Mouse (Mus musculus): ENCODE results near the gene Arhgdia. TPM values are rescaled to one million over a fixed set of nuclear protein-coding genes. Genes with fewer than 3 reads are reported as not detected.
A peak's percentile ranks its signal among the peaks of the same experiment; 100 is the strongest.
"Not testable (repeated sequence)": the region's sequence is repeated elsewhere in the genome, so short reads cannot be mapped to it uniquely, and the experiment has no call there.

The Arhgdia gene
- total RNA-seq, 4 experiments from 2014 or later, result 130 to 152 (median 141) TPM

GRCm38 (mm10) chr11:120579316-120580107 lies 1.9 kb downstream of the Arhgdia start:
- peak; percentile 77 for DNase-seq (ENCODE audit: low spot score)

DNA sequence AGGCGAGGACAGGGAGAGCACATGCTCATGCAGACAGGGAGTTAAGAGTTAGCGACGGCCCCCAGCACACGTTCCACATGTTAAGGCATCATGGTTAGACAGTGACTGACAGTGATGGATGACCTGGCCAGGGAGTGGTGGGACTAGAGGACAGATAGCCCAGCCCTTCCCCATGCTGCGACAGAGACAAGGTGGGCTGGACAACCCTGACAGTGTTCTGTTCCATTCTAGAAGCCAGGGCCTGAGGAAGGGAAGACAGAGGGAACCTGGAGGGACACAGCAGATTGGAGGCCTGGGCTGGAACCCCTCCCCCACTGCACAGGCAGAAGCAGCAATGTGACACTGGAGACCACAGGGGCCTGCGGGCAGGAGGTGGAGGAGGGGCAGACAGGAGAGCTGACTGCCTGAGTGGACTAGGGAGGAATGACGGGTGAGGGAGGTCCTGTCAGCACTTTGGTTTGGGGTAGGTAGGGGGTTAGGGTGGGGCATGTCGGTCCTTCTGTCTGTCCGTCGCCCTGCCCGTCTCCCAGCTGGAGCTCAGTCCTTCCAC lies 2.7 kb downstream of the Arhgdia start:
- no peak for DNase-seq (ENCODE audit: low spot score)

GRCm38 (mm10) chr11:120578024-120578693 lies 3.3 kb downstream of the Arhgdia start:
- no peak for DNase-seq (ENCODE audit: low spot score)

- DNase-seq (ENCODE audit: low spot score), result no peak
Measured at GRCm38 (mm10) chr11:120577211-120578023, 4.0 kb downstream of the Arhgdia start.

GRCm38 (mm10) chr11:120576365-120576981 lies 5.0 kb downstream of the Arhgdia start:
- no peak for DNase-seq (ENCODE audit: low spot score)

GRCm38 (mm10) chr11:120575940-120576339 lies 5.5 kb downstream of the Arhgdia start:
- no peak for DNase-seq (ENCODE audit: low spot score)

- DNase-seq (ENCODE audit: low spot score), result no peak
Measured at GRCm38 (mm10) chr11:120575046-120575445, 6.4 kb downstream of the Arhgdia start.

DNA sequence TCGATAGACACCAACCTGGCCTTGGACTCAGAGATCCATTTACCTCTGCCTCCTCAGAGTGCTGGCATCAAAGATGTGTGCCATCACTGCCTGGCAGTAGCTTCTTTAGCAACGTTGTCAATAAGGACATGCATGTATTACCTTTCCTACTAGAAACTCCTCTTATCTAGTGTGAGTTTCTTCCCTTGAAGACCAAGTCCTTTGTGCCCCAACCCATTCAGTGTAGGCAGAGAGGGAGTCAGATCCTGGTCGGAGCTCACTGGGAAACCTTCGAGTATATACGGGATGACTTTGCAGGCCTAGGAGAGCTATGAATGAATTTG lies 7.2 kb downstream of the Arhgdia start:
- DNase-seq (ENCODE audit: low spot score), result no peak

DNA sequence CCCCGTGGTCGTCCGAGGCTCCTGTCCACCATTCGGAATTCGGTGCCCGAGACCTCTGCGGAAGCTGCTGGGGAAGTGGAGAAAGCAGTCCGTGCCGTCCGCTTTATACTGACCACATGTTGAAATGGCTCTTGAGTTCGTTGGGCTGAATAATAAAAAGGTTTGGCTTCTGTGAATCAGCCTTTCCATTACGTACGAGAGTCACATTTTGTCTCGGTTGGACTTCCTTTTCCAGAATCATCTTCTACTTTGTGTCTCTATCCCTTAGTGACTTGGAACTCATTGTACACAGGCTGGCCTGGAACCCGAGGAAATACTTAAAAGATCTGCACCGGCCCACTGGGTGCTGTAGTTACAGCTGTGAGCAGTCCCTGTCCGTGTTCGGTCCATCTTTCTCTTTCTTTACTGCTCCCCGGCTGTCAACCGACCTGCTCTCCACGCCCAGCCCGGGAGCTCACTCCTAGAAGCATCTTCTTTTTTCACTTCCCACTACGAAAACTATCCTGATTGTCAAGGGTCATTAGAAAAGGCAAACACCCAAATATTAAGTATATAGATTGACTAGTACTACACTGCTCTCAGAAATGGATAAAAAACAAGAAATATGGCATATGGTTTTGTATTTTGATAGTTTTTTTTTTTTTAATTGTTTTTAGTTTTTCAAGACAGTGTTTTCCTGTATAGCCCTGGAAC lies 7.7 kb downstream of the Arhgdia start:
- DNase-seq (ENCODE audit: low spot score), result no peak

DNA sequence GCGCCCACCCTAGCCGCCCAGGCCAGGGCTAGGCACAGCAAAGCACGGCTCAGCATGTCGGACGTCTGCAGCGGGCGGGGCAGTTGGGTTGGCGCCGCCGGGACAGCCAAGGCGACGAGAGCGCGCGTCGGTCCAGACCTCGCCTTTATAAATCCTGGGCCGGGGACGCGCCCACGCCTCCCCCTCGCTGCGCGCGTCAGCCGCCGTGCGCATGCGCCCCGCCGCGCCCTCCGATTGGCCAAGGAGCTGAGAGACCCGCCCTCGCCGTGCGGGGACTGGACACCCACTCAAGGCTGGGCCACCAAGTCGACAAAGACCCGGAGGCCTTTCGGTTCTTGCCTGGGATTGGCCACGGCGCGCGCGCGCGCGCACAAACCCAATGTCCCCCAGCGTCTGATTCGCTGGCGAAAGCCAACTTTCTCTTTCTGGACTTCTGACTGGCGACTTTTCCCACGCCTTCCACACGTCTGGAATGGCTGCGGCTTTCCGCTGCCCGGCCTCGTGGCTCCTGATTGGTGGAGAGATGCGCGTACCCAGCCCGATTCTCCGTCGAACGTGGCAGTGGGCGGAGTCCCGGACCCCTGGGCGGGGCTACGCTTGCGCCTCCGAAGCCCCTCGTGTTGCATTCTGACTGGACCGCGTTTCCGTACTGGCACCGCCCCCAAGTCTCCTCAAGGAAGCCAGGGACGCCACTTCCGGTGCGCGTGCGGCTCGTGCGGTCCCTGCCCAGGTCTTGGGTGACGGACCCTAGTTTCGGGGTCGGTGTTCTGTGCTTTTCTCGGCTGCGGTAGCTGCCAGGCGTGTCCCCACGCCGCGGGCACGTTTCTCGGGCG lies 8.5 kb downstream of the Arhgdia start, which contains the start of gene P4hb:
Gene P4hb, minus strand, starts transcription at position 502 of the 833 bp plus-strand sequence.
- peak; percentile 100 for DNase-seq (ENCODE audit: low spot score)

DNA sequence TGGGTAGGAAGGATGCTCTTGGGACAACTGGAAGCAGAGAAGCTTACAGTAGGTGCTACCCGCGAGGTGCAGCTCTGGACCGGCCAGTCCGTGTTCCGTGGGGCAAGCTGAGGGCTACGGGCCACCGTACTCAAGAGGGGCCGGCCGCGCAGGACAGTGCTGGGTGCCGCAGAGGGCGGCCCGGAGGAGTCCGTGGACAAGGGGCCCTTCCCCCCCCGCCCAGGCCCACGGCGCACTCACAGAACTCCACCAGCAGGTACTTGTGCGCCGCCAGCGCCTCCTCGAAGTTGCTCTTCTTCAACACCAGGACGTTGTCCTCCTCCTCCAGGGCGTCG lies 9.0 kb downstream of the Arhgdia start:
- DNase-seq (ENCODE audit: low spot score), result no peak

DNA sequence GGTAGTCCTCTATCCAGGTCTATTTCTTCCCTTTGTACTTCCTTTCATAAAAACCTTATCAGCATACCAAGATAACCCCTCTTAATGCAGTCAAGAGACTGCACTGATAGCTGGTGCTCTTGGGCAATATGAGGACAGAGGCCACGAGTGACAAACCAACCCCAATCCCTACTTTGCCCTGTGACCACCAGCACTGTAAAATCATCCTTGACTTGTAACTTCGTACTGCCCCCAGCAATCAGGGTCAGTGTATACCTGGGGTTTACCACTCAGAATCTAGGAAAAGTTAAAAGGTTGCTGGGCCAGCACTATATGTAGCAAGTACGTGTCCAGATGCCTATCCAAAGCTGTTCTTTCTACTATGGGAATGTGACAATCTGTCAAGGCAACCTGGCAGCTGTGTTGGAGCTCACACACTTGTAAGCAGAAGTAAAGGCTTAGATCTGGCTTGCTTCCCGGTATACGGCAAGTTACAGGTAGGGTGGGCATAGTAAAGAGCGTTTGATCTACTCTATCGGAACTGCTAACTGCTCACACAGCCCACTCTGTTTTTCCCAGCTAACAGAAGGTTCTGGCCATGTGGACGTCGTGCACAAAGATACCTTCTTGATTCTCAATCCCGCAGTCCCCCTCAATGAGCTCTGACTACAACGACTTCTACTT lies 9.5 kb downstream of the Arhgdia start:
- no peak for DNase-seq (ENCODE audit: low spot score)

DNA sequence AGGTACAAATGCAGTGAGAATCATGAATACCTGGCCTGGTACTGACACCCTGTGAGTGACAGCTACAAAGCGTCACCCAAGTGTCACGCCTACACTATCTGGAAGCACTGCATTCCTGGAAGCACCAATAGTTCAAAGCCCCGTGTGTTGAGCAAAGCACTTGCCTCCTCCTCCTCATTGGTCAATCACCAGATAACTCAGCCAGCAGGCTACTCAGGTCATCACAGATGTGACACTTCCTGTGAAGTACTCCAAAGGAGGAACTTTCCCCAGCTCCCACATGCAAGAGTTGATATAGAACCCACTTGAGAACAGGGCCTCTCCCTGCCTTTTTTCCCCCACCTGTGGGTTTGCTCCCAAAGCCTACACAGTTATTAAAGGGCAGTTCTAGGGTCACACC lies 10.3 kb downstream of the Arhgdia start:
- DNase-seq (ENCODE audit: low spot score), result no peak

DNA sequence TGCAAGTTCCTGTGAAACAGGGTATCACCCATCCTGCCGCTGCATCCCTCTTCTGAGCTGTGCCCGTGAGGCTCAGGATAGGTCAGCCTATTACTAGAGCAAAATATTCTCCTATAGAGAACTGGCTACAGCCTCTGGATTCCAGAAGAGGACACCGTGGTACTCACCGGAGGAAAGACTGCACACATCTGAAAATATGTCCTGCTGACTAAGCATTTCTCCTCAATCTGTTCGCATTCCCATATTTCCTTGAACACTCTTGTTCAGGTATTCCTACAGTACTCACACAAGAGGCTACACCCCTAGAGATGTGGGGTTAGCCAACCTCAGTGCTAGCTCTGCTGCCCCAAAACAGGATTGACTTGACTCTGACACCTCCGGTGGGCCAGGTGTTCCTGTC lies 13.1 kb downstream of the Arhgdia start:
- no peak for DNase-seq (ENCODE audit: low spot score)

- DNase-seq (ENCODE audit: low spot score), result no peak
Measured at GRCm38 (mm10) chr11:120565114-120565513, 16.3 kb downstream of the Arhgdia start.

GRCm38 (mm10) chr11:120562949-120563348 lies 18.5 kb downstream of the Arhgdia start:
- no peak for DNase-seq (ENCODE audit: low spot score)

- DNase-seq (ENCODE audit: low spot score), result no peak
Measured at GRCm38 (mm10) chr11:120560952-120561728, 20.3 kb downstream of the Arhgdia start.

- DNase-seq (ENCODE audit: low spot score), result not testable (repeated sequence)
Measured at GRCm38 (mm10) chr11:120558843-120559242, 22.6 kb downstream of the Arhgdia start.

GRCm38 (mm10) chr11:120555260-120555659 lies 26.2 kb downstream of the Arhgdia start:
- DNase-seq (ENCODE audit: low spot score), result no peak
